Mouse (Mus musculus) CH12F3 (cell line): ENCODE results near the gene Nfasc.

Experiments
- in situ Hi-C: fragments of 300-500 bp; cut with MboI; formaldehyde crosslinking; loops from 2 replicates; pipeline ENCODE4 v1.14.3; 2020; ENCODE audit warnings: low sequenced_read_pairs

Gene Nfasc

DNA sequence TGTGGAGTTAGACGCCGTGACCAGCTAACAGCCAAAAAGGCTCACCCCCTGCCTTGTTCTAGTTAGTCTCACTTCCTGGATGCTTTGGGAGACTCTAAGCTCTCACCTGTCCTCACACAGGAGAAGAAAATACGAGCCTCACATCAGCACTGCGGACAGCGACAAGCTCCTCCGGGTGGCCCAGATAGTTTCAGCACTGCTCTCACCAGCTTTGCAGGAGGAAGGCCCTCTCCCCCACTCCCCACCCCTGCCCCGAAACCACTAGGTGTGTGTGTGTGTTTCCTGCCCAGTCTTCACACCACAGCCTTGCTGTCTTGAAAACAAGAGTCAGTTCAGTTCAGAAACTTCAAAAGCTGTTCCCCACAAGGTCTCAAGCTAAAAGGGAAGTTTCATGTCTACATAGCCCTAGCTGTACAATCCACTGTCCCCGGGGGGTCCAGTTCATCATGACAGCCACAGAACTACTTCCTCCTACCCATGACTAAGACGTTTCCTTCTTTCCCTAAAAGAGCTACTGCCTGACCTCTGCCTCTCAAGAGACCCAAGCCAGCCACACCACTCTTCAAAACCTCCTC lies 7.6 kb downstream of the Nfasc start:
- in situ Hi-C loops: no loop called here

DNA sequence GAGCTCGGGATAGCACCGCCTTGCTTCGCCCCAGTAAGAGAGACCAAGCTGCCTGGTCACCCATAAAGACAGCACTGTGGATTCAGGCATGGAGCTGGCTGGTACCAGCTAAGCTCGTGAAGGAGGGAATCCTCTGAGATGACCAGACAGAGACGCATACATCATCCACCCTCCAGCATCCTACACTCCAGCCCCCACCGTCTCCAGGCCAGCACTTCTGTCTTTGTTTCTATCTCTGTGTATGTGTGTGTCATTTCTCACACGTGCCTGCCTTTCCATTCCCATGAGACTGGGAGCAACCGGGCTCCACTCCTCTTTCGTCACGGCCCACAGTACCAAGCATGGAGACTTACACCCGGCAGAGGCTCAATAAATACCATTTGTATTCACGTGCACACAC lies 9.3 kb downstream of the Nfasc start:
- in situ Hi-C loops: no loop called here

DNA sequence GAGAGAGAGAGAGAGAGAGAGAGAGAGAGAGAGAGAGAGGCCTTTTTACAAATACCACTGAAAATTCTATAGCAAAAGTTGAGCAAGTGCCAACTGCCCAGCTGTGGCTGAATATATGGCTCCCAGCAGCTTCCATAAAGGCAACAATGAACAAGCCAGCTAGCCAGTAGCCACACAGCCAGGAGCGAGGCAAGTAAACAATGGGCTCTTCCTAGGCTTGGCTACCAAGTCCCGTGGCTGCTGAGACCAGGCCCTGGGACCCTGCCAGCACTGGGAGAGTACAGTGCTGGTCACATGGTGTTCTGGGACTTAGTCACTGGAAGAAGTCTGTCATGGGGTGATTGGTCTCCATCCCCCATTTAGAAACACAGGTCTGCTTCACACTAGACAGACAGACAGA lies 14.0 kb downstream of the Nfasc start:
- in situ Hi-C loops: no loop called here

DNA sequence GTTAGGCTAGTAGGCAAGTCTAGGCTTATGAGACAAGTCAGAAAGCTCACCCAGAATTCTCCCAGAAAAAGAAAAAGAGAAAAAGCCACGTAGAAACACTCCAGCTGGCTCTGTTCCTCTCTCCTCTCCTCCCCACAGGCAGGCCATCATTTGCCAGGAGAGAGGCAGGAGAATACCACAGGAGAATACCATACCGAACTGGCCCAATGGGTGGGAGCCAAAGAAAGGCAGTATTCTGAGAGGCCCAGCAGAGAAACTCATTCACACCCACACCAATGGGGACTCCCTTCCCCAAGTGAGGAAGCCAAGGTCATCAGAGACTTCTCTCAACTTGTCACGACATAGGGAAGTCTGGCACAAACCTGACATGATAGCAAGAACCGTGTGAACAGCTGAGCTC lies 19.2 kb downstream of the Nfasc start:
- in situ Hi-C loops: no loop called here

DNA sequence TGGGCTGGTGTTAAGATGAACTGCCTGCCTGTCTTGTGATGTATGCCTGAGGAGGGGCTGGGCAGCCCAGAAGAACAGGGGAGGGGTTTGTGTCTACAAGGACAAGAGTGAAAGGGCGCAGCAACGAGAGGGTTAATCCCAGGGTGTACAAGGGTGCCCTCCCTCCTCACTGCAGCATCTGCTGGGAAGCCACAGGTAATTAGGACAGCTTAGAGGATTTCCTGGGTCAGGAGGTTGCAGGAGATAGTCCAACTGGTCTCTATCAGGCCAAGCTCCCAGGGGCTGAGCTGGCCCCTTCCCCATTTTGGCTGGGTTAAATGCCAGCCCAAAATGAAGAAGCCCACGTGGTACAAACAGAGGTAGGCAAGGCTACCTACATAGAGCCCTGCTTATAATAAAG lies 20.3 kb downstream of the Nfasc start:
- in situ Hi-C loops: no loop called here

DNA sequence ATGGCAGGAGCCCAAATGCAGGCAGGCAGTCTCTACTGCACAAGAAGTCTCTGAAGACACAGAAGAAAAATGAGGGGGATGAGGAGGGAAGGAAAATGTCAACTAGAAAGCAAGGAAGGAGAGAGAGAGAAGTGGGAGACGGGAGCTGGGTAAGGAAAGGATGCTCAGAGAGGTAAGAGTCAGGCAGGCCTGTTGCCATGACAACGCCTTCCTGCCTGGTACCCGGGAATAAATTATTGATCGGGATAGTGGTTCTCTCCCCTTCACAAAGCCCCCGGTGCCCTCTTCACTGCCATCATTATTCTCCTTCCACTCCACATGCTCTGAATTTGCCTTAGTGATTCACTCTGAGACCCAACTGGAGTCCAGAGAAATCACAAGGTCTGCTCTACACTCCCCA lies 23.4 kb downstream of the Nfasc start:
- in situ Hi-C loops: no loop called here

DNA sequence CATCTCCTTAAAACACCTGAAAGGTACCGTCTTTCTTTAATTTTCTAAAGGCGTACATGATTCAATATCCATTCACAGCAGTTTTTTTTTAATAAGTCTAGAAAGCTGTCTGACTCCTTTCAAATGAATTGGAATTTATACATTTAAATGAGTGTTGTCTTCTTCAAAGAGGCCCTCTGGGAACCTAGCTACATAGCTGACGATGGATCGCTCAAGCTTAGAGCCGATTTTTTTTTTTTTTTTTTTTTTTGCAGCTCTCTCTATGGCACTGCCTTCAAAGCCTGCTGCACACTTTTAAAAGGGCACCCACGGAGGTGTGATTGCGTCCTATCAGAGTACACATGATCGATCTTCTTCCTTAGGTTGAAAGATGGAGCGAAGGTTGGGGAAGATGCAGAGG lies 26.6 kb downstream of the Nfasc start:
- in situ Hi-C loops: no loop called here

DNA sequence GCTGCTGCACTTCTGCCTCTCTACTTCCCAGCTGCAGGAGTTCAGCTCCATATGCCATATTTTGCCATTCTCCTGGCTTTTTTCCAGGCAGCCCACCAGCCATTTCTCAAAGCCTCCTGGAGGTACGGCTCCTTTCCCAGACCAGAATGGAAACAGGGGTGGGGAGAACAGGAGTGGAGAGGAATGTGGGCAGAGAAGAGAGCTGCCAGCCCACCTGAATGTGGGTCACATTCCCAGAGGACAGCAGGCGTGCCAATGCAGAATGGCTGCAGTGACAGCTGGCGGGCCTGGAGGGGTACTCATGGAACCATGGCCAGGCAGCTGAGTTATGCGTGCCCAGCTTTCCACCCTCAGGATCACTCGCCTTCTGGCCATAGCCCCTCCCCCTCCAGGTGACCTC lies 32.2 kb downstream of the Nfasc start:
- in situ Hi-C loops: no loop called here

DNA sequence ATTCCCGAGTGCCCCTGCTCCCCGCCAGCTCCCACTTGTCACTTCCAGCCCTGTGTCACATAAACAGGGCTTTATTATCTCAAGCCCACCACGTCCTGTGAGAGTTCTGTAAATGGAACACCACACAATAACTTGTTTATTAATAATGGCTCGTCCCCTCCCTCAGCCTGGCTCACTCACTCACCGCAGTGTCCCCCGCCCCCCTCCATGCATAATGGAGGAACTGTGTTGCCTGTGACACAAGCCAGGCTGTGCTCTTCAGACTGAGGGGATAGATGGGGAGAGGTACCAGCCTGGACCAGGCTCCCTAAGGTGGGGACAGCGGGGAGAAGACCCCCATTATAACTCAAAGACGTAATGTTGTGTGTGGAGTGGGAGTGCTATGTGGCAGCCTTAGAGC lies 34.3 kb downstream of the Nfasc start:
- in situ Hi-C loops: no loop called here

DNA sequence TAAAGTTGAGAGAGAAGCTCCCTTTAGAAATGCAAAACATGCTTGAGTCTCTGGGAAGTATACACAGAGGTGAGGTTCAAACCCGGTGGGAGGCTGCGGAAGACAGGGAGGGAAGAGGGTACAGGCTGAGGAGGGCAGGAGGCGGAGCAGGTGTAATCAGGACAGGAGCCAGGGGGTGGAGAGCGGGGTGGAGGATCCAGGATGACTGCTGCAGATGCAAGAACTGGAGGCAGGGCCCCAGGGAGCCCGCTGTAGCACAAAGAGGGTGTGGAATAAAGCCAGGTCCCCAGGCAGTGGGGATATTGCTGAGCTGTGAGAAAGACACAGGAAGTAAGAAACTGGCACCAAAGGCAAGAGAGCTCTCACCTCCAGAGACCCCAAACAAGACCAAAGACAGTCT lies 38.1 kb downstream of the Nfasc start:
- in situ Hi-C loops: no loop called here

DNA sequence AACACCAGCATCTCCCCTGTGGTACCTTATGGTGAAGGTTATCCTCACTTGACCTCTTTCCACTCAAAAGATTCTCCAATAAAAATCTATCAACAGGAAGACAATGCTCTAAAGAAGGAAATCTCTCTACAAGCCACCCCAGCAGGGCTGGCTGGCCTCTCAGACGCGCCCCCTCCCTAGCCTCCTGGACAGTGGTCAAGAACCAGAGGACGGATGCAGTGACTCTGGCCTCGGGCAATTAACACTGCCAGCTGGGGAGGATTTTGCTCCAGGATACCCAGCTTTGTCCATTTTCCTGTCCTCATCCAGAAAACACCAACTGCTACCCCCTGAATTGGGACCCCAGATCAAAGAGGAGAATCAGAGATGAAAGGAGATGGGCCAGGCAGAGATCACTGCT lies 44.7 kb downstream of the Nfasc start:
- in situ Hi-C loops: no loop called here

DNA sequence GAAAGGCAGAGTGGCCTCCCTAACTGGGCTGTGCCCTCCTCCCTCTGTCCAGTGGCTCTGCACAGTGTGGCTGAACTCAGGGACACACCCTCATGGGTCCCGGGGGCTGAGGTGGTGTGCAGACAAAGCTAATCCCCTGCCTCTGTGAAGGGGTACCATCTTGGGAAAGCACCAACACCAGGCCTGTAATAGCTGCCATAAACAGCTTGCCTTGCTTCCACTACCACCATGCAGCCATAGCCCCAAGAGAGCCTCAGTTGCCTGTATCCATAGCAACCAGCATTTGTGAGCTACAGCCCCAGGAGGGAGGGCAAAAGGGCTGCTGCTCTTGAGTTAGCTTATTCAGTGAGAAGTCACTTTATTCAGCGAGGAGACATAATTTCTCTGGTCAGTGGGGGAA lies 45.4 kb downstream of the Nfasc start:
- in situ Hi-C loops: no loop called here

DNA sequence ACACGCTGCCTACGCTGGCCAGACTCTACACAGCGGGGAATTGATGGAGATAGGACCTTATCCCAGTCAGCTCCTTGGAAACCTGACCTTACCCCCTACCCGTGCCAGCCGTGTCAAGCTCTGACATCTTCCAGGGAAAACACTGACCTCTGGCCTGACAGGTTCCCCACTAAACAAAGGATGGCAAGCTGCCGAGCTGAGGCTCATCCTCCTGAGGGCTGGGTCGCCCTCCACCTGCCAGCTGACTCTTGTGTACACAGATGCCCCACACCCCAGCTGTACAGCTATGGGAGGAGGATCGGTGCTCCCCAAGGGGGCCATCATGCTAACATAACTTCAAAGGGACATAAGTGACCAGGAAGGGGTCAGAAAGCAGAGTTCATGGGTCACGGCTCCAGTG lies 47.6 kb downstream of the Nfasc start:
- in situ Hi-C loops: no loop called here

DNA sequence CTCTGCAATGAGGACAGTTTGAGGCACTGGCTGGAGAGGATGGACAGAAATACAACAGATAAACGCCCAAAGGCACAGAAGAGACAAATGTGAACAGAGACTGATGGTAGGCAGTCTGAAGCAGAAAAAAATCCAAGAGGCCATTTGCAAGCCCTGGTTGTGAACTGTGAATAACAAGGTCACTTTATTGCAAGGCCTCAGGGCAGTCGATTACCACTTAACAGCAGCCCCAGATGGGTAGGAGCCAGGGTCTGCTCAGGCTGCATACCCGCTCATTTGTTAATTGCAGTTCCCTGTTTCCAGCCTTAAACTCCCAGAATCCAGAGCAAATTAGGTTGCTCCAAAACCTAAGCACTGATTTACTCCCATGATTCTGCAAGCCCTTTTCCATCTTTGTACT lies 52.4 kb downstream of the Nfasc start:
- in situ Hi-C loops: no loop called here

DNA sequence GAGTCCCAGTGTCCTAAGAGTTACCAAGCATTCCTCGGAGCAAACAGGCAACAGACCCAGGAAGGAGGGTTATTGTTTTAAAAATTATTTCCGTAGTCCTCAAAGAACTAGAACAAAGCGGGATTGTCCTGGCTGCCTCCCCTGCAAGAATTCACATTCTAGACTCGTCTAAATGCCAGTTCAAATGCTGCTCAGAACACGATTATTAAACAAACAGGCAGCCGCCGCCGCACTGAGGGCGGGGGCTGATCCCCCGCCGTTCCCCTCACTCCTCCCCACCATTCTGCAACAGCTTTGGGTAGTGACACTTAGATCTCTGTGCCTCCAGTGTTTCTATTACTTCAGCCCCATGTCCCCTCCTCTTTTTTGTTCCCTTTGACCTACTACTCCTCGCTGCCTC lies 62.7 kb downstream of the Nfasc start:
- in situ Hi-C loops: no loop called here

DNA sequence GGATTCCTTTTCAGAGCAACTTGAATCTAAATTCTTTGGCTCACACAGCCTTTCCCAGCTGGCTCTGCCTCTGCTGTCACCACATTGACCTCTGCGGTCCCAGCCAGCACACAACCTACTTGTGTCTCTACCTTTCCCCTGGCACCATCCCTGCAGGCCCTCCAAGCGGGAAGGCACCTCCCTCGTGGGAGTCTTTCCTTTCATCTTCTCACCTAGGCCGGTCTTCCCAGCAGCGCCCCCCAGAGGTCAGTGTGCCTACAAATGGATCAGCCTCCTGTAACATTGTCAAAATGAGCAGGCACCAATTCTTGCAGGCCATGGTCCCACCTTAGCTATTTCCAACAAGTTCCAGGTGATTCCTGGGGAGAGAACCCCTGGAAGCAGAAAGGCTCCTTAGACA lies 63.5 kb downstream of the Nfasc start:
- in situ Hi-C loops: no loop called here

DNA sequence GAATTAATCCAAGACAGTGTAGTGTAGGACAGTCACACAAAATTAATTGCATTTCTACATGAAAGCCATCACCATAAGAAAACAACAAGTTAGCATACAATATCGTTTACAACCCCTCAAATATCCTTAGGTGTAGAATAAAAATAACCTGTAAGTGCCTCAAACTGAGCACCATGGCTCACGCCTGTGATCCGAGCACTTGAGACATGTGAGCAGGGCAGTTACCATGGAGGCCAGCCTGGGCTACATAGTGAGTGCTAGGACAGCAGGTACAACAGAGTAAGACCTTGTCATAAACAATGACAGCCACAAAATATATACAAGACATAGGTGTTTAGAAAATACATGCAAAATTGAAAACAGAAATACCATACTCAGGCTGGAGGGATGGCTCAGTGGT lies 68.9 kb downstream of the Nfasc start:
- in situ Hi-C loops: no loop called here

DNA sequence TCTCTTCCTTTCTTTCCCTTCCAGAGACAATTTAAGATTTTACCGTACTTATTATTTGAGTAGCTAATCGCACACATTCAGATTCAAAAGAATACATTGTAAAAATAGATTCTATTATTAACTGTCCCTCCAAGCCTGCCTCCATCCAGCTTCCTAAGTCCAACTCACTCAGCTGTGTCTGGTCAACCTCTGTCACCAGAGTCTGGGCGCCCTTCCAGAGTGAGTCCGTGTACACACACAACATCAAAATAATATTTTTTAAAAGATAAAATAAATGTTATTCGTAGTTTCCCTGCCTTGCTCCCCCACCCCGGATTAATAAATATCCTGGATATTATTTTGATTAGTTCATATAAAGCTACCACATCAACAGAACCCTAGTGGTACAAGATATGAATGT lies 72.4 kb downstream of the Nfasc start:
- in situ Hi-C loops: no loop called here

DNA sequence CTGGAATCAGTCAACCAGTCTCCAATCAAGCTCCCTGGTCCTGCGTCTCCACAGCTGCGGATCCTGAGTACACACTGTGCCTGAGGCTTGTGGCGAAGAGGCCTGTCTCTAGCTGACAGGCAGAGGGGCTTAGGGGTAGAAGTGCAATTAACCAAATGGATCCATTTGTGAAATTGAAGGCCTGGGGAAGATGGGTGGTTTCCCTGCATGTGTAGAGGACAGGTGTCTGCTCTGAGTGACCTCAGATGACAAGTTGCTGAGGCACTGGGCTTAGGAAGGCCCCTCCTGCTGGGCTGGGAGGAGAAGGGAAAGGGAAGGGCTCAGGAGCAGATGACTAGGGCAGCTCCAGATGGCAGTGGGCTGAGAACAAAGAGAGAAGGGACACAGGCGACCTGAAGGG lies 81.2 kb downstream of the Nfasc start:
- in situ Hi-C loops: no loop called here

DNA sequence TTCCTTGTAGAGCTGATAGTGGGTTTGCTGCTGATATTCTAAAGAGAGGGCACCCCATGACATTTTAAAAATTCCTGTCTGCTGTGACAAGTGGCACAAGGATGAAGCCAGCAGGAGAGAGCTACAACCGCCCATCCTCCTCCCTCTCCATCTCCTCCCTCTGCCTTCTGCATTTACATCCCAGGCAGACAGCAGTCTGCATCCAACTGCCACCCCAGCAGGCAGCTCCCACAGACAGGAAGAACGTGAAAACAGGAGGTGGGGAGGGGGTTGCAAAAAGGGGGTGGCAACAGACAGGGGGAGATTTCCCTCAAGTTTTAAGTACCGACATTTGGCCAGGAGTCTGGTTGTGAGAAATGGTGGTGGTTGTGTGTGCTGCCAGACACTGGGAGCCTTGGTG lies 82.0 kb downstream of the Nfasc start:
- in situ Hi-C loops: no loop called here

DNA sequence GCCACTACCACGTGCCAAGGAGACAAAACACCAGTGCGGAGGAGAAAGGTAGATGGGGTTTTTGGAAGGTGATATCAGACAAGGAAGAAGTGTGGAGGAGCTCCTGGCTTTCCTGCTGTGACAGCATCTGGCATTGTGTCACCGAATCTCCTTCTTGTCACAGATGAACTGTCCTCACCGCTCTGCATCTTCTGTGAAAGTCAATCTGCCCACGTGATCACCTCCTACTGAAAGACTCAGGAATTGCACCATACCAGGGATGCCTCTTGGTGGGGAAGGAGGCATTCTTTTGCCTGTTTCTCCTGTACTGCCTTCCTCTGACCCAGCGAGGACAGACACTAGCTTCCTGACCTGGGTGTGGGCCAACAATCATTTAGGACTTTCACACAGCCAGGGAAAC lies 86.0 kb downstream of the Nfasc start:
- in situ Hi-C loops: no loop called here

DNA sequence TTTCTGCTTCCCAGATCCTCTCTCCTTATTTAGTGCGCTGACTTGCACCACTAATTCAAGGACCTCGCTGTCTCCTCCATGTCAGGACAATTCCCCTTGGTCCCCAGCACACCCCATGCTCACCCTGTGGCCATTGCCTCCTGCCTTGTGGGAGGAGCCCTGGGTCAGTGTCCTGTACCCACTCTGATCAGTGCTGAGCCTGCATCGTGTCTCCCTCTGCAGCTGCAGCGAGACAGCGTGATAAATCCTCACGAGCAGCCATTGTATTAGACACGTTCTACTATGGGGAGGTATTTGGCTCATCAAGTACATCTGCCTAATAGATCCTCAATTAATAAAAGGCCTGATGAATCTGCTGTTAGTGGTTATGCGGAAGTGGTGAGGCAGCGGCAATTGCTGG lies 86.8 kb downstream of the Nfasc start:
- in situ Hi-C loops: no loop called here

DNA sequence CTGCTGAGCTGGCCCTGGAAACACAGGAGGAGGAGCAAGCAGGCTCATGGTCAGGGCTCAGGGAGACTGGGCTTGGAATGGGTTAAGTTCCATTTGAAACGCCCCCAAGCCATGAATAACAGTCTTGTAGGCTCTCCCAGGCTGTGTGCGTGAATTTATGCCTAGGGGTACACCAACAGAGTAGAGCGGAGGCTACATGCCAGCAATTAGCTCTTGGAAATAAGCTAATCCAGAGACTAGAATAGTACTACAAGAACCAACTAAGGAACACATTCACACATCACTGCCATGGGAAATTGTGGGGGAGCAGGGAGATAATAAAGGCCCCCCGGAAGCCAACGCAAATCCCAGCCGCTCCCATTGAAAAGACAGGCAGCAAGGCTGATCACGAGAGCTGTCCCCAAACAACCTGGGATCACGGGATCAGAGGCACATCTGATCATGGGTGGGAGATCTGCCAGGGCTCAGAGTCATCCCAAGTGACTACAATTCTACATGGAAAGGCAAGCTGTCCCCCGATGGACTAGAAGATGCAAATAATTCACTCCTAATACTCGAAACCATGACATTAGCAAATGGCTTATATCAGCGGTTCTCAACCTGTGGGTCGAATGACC lies 87.6 kb downstream of the Nfasc start:
- in situ Hi-C loops: no loop called here
